Mouse (Mus musculus) bone marrow macrophage, adult 2 months (primary cell): ENCODE data around the gene Rbm7.

Experiments
- CTCF ChIP-seq: IDR thresholded peaks from 2 replicates; pipeline ENCODE4 v1.5.1; 2012; ENCODE audit warnings: low read depth, mild to moderate bottlenecking, low read length, moderate library complexity
- POLR2A ChIP-seq: IDR thresholded peaks from 2 replicates; pipeline ENCODE4 v1.6.1; 2012; ENCODE audit warnings: mild to moderate bottlenecking, low read depth, low read length, borderline replicate concordance

DNA sequence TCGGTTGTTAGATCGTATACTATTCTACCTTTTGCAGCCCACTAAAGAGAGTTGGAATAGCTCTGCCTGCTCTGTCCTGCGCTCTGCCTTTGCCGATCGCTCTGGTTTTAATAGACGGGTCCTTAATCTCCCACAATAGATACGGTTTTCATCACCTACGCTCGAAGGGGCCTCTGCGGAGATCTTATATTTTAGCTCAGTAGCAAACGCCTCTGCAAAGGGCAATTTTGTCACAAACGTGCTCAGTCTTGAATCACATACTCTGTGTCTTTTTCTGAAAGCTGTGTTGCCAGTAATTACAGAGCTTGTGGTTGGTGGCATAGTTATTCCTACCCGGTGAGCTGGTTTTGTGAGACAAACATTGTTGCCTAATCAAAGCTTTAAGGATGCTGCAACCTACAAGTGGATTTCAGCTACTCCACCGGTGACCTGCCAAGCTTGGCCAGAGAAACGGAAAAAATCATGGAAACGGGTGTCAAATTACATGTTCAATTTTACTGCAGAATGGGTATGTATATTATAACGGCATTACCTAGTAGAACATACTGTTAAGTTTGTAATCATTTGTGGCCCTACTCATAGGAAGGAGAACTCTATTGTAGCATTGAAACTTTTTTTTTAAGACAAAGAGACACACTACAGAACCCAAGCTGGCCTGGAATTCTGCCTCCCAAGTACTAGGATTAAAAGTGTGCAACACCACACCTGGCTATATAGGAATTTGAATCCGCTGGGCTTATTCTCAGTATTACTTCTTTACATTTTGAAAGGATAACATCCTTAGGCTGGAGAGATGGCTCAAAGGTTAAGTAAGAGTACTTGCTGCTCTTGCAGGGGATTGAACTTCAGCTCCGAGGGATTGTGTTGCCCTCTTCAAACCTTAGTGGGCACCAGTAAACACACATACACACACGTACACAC, 13.6 kb downstream of the Rbm7 start:
- no peak for TF ChIP-seq CTCF
- no peak for TF ChIP-seq POLR2A
